Mouse (Mus musculus): ENCODE results near the gene Hnrnpll. TPM values are rescaled to one million over a fixed set of nuclear protein-coding genes. Genes with fewer than 3 reads are reported as not detected.

Hnrnpll gene
- 65.9 TPM for polyA plus RNA-seq (2021)

GRCm38 (mm10) chr17:80061783-80062619 lies at the start of gene Hnrnpll:
Gene Hnrnpll (minus strand): TSS chr17:80062334.
- in situ Hi-C loops (cut with MboI; ENCODE audit: low pct_unique_long_range_greater_than_20kb), result no loop called here
- POLR2A ChIA-PET, result interaction anchor here (0.6 to 0.7 kb wide), 2 partner anchors 66 to 101 kb away, joined by 3 to 4 read pairs; no protein-coding TSS in a partner anchor

GRCm38 (mm10) chr17:80105348-80105978 lies 43.3 kb upstream of the Hnrnpll start:
- TF ChIP-seq CTCF (IDR thresholded peaks at IDR 0.05), result no peak
- H3K27me3 ChIP-seq, result no peaks in the 10 kb centered on the region
- ChIA-PET CTCF (interaction anchor here (0.7 kb wide), 1 partner anchor 57 kb away, joined by 3 read pairs; no protein-coding TSS in a partner anchor), POLR2A (interaction anchor here (0.7 kb wide), 1 partner anchor 12 kb away, joined by 7 read pairs; no protein-coding TSS in a partner anchor)
- DNase-seq (ENCODE audit: low read depth, low spot score), result no peak
- in situ Hi-C loops (cut with MboI; ENCODE audit: low pct_unique_long_range_greater_than_20kb), result no loop called here
- ATAC-seq, result no peak

More at GRCm38 (mm10) chr17:80061783-80062619, at the start of gene Hnrnpll:
- ATAC-seq (peak; percentile 97), DNase-seq (ENCODE audit: low read depth, low spot score) (peak; percentile 93)
- TF ChIP-seq CTCF (IDR thresholded peaks at IDR 0.05), result no peak
- CTCF ChIA-PET, result interaction anchor here (0.9 kb wide), 1 partner anchor 66 kb away, joined by 3 read pairs; no protein-coding TSS in a partner anchor
- H3K27me3 ChIP-seq, result no peaks in the 10 kb centered on the region

DNA sequence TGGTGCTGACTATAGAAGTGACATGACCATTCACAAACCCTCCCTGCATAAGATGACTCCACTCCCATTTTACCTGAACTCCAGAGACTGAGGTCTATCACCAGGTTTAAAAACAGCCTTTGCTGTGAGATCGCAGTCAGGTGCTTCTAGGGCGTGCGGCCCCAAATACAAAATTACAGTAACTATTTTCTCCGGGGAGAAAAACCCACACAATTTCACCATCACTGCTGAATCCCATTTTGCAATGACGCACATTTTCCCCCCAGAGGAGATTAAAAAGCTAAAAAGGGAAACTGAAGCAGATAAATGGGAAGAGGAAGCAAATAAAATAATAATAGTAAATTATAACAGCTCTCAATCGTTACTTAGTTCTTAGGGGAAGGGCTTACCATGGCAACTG lies 37.7 kb upstream of the Hnrnpll start:
- DNase-seq (ENCODE audit: low read depth, low spot score) (no peak), ATAC-seq (no peak)
- ChIA-PET CTCF (interaction anchor here (1.2 kb wide), 1 partner anchor 15 kb away, joined by 3 read pairs; no protein-coding TSS in a partner anchor), POLR2A (no interaction called here)
- TF ChIP-seq CTCF (IDR thresholded peaks at IDR 0.05), result no peak
- in situ Hi-C loops (cut with MboI; ENCODE audit: low pct_unique_long_range_greater_than_20kb), result no loop called here
- H3K27me3 ChIP-seq, result peaks cover 6% of the 10 kb centered on the region

DNA sequence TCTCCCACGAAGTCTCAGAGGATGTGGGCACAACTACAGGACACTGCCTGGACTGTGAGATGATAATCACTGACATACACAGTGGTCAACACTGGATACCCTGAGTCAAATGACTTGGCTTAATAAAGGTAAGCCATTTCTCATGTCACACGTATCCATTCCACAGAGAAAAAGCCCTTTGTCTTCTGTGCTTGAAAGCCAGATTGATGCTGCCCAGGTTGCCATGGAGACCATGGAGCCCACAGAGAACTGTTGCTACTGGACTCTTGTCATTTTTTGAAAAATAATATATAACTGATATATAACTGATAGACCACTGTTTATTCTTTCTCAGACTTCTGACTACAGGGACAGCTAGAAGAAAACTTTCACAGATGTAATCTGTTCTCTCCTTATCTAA lies 35.1 kb upstream of the Hnrnpll start:
- in situ Hi-C loops (cut with MboI; ENCODE audit: low pct_unique_long_range_greater_than_20kb), result no loop called here
- CTCF ChIA-PET, result no interaction called here
- ATAC-seq, result no peak
- POLR2A ChIA-PET, result no interaction called here
- TF ChIP-seq CTCF (IDR thresholded peaks at IDR 0.05), result no peak
- H3K27me3 ChIP-seq, result peaks cover 24% of the 10 kb centered on the region
- DNase-seq (ENCODE audit: low read depth, low spot score), result no peak

- TF ChIP-seq CTCF (IDR thresholded peaks at IDR 0.05), result no peak
- DNase-seq (ENCODE audit: low read depth, low spot score), result no peak
- ChIA-PET POLR2A (no interaction called here), CTCF (interaction anchor here (1.0 kb wide), 1 partner anchor 16 kb away, joined by 3 read pairs; no protein-coding TSS in a partner anchor)
- in situ Hi-C loops (cut with MboI; ENCODE audit: low pct_unique_long_range_greater_than_20kb), result no loop called here
- ATAC-seq, result no peak
- peaks cover 24% of the 10 kb centered on the region for H3K27me3 ChIP-seq
These were observed 34.6 kb upstream of the Hnrnpll start for GRCm38 (mm10) chr17:80096720-80097114.

DNA sequence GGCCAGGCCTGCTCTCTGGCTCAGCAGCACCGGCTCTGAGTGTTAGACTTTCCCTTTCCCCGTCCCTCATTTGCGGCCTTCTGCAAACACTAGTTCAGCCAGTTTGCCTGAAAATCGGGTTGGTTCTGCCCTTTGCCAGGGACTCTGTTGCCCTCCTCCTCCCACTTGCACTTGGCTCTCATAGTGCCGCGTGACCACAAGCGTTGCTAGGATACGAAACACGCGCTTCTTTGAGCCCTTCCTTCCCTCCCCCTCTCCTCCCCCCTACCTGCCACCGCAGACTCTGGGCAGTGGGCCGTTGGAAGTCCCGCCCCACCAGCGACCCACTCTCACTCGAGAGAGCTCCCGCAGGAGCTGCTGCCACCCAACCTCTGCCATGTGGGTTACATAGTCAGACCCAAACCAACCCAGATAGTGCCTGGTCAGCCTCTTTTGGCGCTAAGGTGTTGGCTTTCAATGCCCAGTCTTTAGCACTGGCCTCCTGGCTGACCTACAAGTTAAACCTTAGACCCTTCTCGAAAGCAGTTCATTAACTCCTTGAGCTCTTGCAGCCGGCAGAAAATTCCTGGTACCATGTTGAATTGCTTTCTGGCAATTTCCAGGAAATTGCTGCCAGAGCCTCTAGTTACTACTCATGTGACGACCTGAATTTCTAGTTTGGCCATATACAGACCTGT lies 34.0 kb upstream of the Hnrnpll start:
- H3K27me3 ChIP-seq, result peaks cover 24% of the 10 kb centered on the region
- ATAC-seq (no peak), DNase-seq (ENCODE audit: low read depth, low spot score) (no peak)
- no peak for TF ChIP-seq CTCF (IDR thresholded peaks at IDR 0.05)
- CTCF ChIA-PET, result interaction anchor here (1.0 kb wide), 1 partner anchor 16 kb away, joined by 3 read pairs; no protein-coding TSS in a partner anchor
- in situ Hi-C loops (cut with MboI; ENCODE audit: low pct_unique_long_range_greater_than_20kb), result no loop called here
- POLR2A ChIA-PET, result no interaction called here

DNA sequence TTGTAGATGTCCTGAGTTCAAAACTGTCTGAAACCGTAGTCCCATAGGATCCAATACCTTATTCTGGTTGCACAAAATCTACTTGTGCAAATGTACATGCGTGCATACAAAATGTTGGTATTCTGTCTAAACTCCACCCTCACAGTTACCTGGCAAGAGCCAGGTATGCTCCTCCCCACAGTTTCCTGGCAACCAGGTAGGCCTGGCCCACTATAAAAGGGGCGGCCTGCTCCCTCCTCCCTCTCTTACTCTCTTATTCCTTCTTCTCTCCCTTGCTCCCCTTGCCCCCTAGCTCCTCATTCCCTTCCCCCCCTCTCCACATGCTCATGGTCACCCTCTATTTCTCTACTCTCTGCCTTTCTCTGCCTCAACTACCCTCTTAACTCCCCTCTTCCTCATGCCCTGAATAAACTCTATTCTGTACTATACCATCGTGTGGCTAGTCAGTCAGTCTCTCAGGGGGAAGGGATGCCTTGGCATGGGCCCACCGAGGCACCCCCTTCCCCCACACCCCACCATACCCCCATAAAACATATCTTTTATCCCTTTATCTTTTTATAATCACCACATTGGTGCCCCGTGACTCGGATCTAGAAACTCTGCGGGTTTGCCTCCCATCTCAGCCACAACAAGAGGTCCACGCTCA lies 33.2 kb upstream of the Hnrnpll start:
- in situ Hi-C loops (cut with MboI; ENCODE audit: low pct_unique_long_range_greater_than_20kb), result no loop called here
- DNase-seq (ENCODE audit: low read depth, low spot score) (no peak), ATAC-seq (no peak)
- ChIA-PET CTCF (interaction anchor here (1.0 to 1.3 kb wide), 2 partner anchors 8 to 17 kb away, joined by 3 to 4 read pairs; no protein-coding TSS in a partner anchor), POLR2A (no interaction called here)
- peaks cover 26% of the 10 kb centered on the region for H3K27me3 ChIP-seq
- no peak for TF ChIP-seq CTCF (IDR thresholded peaks at IDR 0.05)

- in situ Hi-C loops (cut with MboI; ENCODE audit: low pct_unique_long_range_greater_than_20kb), result no loop called here
- TF ChIP-seq CTCF (IDR thresholded peaks at IDR 0.05), result no peak
- DNase-seq (ENCODE audit: low read depth, low spot score) (no peak), ATAC-seq (no peak)
- CTCF ChIA-PET, result no interaction called here
- POLR2A ChIA-PET, result no interaction called here
- H3K27me3 ChIP-seq, result peaks cover 27% of the 10 kb centered on the region
These were observed 29.9 kb upstream of the Hnrnpll start for GRCm38 (mm10) chr17:80091879-80092549.

DNA sequence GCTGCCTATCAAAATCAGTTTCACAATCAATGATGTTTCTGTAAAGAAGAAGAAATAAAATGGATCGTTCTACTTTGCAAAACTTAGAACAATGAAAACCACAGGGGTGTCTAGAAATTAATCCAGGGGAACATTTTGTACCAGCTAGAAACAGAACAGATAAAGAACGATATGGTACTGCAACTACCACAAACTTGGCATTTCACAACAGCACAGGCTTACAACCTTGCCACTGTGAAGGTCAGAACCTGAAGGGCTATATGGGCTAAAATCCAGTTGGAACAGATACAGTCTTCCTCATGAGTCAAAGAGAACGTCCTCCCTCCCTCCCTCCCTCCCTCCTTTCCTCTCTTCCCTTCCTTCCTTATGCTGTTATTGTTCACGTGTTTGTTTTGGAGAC lies 28.4 kb upstream of the Hnrnpll start:
- ATAC-seq, result no peak
- TF ChIP-seq CTCF (IDR thresholded peaks at IDR 0.05), result no peak
- peaks cover 32% of the 10 kb centered on the region for H3K27me3 ChIP-seq
- no peak for DNase-seq (ENCODE audit: low read depth, low spot score)
- in situ Hi-C loops (cut with MboI; ENCODE audit: low pct_unique_long_range_greater_than_20kb), result no loop called here
- CTCF ChIA-PET, result interaction anchor here (1.6 kb wide), 1 partner anchor 12 kb away, joined by 3 read pairs; no protein-coding TSS in a partner anchor
- POLR2A ChIA-PET, result no interaction called here

DNA sequence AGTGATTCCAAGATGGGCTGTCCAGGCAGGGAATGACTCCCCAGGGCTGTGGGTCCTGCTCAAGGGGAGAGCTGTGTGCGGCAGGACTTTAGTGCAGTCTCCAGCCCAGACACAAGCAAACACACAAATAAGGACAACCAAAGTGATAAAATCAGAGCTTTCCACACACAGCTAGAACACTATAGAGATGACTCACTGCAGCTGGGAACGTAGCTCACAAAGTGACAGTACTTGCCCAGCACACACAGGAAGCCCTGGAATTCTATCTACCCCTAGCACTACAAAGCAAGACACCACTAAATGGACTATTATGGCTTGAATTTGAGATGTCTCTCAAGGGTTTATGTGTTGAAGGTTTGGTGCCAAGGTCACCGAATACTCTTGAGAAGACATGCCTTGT lies 26.0 kb upstream of the Hnrnpll start:
- in situ Hi-C loops (cut with MboI; ENCODE audit: low pct_unique_long_range_greater_than_20kb), result no loop called here
- no peak for ATAC-seq
- TF ChIP-seq CTCF (IDR thresholded peaks at IDR 0.05), result no peak
- peaks cover 17% of the 10 kb centered on the region for H3K27me3 ChIP-seq
- CTCF ChIA-PET, result no interaction called here
- DNase-seq (ENCODE audit: low read depth, low spot score), result no peak
- POLR2A ChIA-PET, result no interaction called here

All from Patski (cell line).